Mouse (Mus musculus): ENCODE data around the gene Fgr.

- no peak for TF ChIP-seq CTCF (IDR thresholded peaks at IDR 0.05; ENCODE audit: low read depth)
- TF ChIP-seq EP300 (IDR thresholded peaks at IDR 0.05; ENCODE audit: low read depth), result no peak
Observed at GRCm38 (mm10) chr4:133007513-133008380, 33.9 kb downstream of the Fgr start.

Measured in heart, postnatal 0 days (tissue).